Comparison of ENCODE assay signal across 8 mouse cellular contexts in genomic region chr11:82174794-82175193, GRCm38 (mm10). TPM values are rescaled to one million over a fixed set of nuclear protein-coding genes. Genes with fewer than 3 reads are reported as not detected.
DNase-seq lines count a peak whose midpoint lies in the region; ATAC-seq and TF ChIP-seq lines count a peak whose summit lies in the region.
"Had no signal": no experiment of that assay in that cellular context is flagged by ENCODE, and none has a peak within 500 bp of the region (broad histone marks: within the 10 kb centered on the region; RNA-seq: fewer than 3 reads in every experiment).

No protein-coding gene starts in this region.

- H3K4me1 ChIP-seq in E14TG2a.4 (replicated peaks; ENCODE audit: low read depth, low read length), result peaks cover 20% of the 10 kb centered on the region
- no peaks in the 10 kb centered on the region for H3K4me1 ChIP-seq in liver, embryonic 13.5 days (replicated peaks)

- H3K4me3 ChIP-seq in E14TG2a.4 (replicated peaks; ENCODE audit: low read length), result 0 out of 2 replicates have a peak overlapping the region, but pooled peaks have one; percentile 29
- H3K4me3 ChIP-seq in liver, embryonic 13.5 days (replicated peaks), result no peak overlapping the region
- H3K4me3 ChIP-seq: lung, embryonic 15.5 days had no signal

- H3K36me3 ChIP-seq in E14TG2a.4 (ENCODE audit: insufficient read depth, low read length), result no peaks in the 10 kb centered on the region
- no peaks in the 10 kb centered on the region for H3K36me3 ChIP-seq in liver, embryonic 13.5 days
- H3K36me3 ChIP-seq: lung, embryonic 15.5 days had no signal

- peaks cover 10% of the 10 kb centered on the region; the same call in 1 of the 2 replicates for H3K27me3 ChIP-seq in E14TG2a.4 (ENCODE audit: insufficient read depth, low read length)
- no peaks in the 10 kb centered on the region for H3K27me3 ChIP-seq in liver, embryonic 13.5 days
- H3K27me3 ChIP-seq: lung, embryonic 15.5 days had no signal

- DNase-seq in B cell, adult 2 months, result peak; percentile 13 to 35
- peak; percentile 11 for DNase-seq in cerebellum, adult 11-12 months
- peak; percentile 41 to 43 for DNase-seq in frontal cortex, postnatal 25 days (ENCODE audit: low spot score in 2 of 2)
- DNase-seq in kidney, postnatal 14 days, result peak; percentile 65
- DNase-seq in liver, embryonic 13.5 days, result peak; percentile 12
- DNase-seq in right cerebral cortex, adult 2 months (ENCODE audit: low spot score in 2 of 2), result peak; percentile 60 to 68

- H3K9ac ChIP-seq in liver, embryonic 13.5 days, result no peak overlapping the region
- H3K9ac ChIP-seq: lung, embryonic 15.5 days had no signal

- H3K4me2 ChIP-seq in liver, embryonic 13.5 days, result no peak overlapping the region
- H3K4me2 ChIP-seq: lung, embryonic 15.5 days had no signal

- peak; percentile 74 for TF ChIP-seq CTCF in E14TG2a.4 (conservative IDR thresholded peaks at IDR 0.05; ENCODE audit: low read length)

- 25% methylated on average over 3 of the region's 3 CpGs for WGBS in liver, embryonic 13.5 days (ENCODE audit: insufficient replicate concordance)

- ATAC-seq in liver, embryonic 13.5 days (ENCODE audit: low read depth), result peak; percentile 15; the same call in 1 of the 2 replicates

- H3K27ac ChIP-seq in liver, embryonic 13.5 days, result no peak overlapping the region
- H3K27ac ChIP-seq: lung, embryonic 15.5 days had no signal

- no peaks in the 10 kb centered on the region for H3K9me3 ChIP-seq in E14TG2a.4 (ENCODE audit: low read length)
- no peaks in the 10 kb centered on the region for H3K9me3 ChIP-seq in liver, embryonic 13.5 days (replicated peaks)
- H3K9me3 ChIP-seq: lung, embryonic 15.5 days had no signal

RNA-seq across cellular contexts. Expression of gene Ccl8, which starts 59.8 kb away (rescaled TPM):
- polyA plus RNA-seq in liver, embryonic 13.5 days (2015; fragmentation: Nextera tagmentation; extraction: Ambion mirVana), result not detected in 2 replicates
- polyA plus RNA-seq: lung, embryonic 15.5 days had no signal

Comparison
In these comparisons a context has a peak if more than half of its experiments do, and no peak if none do; other contexts are left out.
1. DNase-seq: peak in every context shown above with its lines; median percentile 65 in kidney, postnatal 14 days; 64 in right cerebral cortex, adult 2 months; 42 in frontal cortex, postnatal 25 days; 24 in B cell, adult 2 months; 12 in liver, embryonic 13.5 days; 11 in cerebellum, adult 11-12 months.